Mouse (Mus musculus): ENCODE results near the gene Mindy4. TPM values are rescaled to one million over a fixed set of nuclear protein-coding genes. Genes with fewer than 3 reads are reported as not detected.

Gene Mindy4
- polyA plus RNA-seq (2015; fragmentation: Nextera tagmentation; extraction: Ambion mirVana) = 15.0 and 15.6 TPM in 2 replicates

GRCm38 (mm10) chr6:55202913-55203910 is at the start of gene Mindy4:
Gene Mindy4, plus strand, starts transcription at chr6:55203383.
- Histone ChIP-seq H3K4me2 (peak within 1 kb of the TSS; percentile 60), H3K4me3 (peak within 1 kb of the TSS; percentile 42), H3K9ac (peak within 1 kb of the TSS; percentile 57), H3K4me1 (peaks cover 26% of the 10 kb centered on the region), H3K27me3 (no peaks in the 10 kb centered on the region), H3K9me3 (replicated peaks) (no peaks in the 10 kb centered on the region), H3K36me3 (ENCODE audit: poor library complexity, severe bottlenecking) (no peaks in the 10 kb centered on the region), H3K27ac (peak within 1 kb of the TSS; percentile 83)
- ATAC-seq = peak; percentile 96
- WGBS = 3% methylated on average over 31 of the region's 33 CpGs

GRCm38 (mm10) chr6:55159256-55159655 is 43.9 kb upstream of the Mindy4 start:
- H3K4me1 ChIP-seq = 0 out of 2 replicates have a peak, but pooled peaks cover 6% of the 10 kb centered on the region
- no peak overlapping the region for H3K4me3 ChIP-seq
- no peak overlapping the region for H3K27ac ChIP-seq
- H3K9ac ChIP-seq = no peak overlapping the region
- H3K4me2 ChIP-seq = no peak overlapping the region
- H3K27me3 ChIP-seq = no peaks in the 10 kb centered on the region
- no peaks in the 10 kb centered on the region for H3K36me3 ChIP-seq (ENCODE audit: poor library complexity, severe bottlenecking)
- no peaks in the 10 kb centered on the region for H3K9me3 ChIP-seq (replicated peaks)
- 41% methylated on average over 1 of the region's 1 CpGs for WGBS
- no peak for ATAC-seq

GRCm38 (mm10) chr6:55161311-55161761 is 41.8 kb upstream of the Mindy4 start:
- ATAC-seq = no peak

GRCm38 (mm10) chr6:55163046-55163584 is 40.1 kb upstream of the Mindy4 start:
- no peaks in the 10 kb centered on the region for H3K9me3 ChIP-seq (replicated peaks)
- no peaks in the 10 kb centered on the region for H3K36me3 ChIP-seq (ENCODE audit: poor library complexity, severe bottlenecking)
- H3K4me3 ChIP-seq = no peak overlapping the region
- 60% methylated on average over 8 of the region's 8 CpGs for WGBS
- no peak for ATAC-seq
- H3K27ac ChIP-seq = no peak overlapping the region
- no peaks in the 10 kb centered on the region for H3K27me3 ChIP-seq
- H3K4me1 ChIP-seq = 0 out of 2 replicates have a peak, but pooled peaks cover 6% of the 10 kb centered on the region
- no peak overlapping the region for H3K4me2 ChIP-seq
- no peak overlapping the region for H3K9ac ChIP-seq

More at GRCm38 (mm10) chr6:55161311-55161761, 41.8 kb upstream of the Mindy4 start:
- Histone ChIP-seq H3K36me3 (ENCODE audit: poor library complexity, severe bottlenecking) (no peaks in the 10 kb centered on the region), H3K27ac (no peak overlapping the region), H3K9ac (no peak overlapping the region), H3K4me3 (no peak overlapping the region), H3K4me2 (no peak overlapping the region), H3K4me1 (0 out of 2 replicates have a peak, but pooled peaks cover 6% of the 10 kb centered on the region), H3K9me3 (replicated peaks) (no peaks in the 10 kb centered on the region), H3K27me3 (no peaks in the 10 kb centered on the region)
- 84% methylated on average over 5 of the region's 5 CpGs for WGBS

- 52% methylated on average over 7 of the region's 7 CpGs for WGBS
- Histone ChIP-seq H3K27ac (no peak overlapping the region), H3K4me3 (no peak overlapping the region), H3K9me3 (replicated peaks) (no peaks in the 10 kb centered on the region), H3K4me2 (no peak overlapping the region), H3K4me1 (no peaks in the 10 kb centered on the region), H3K36me3 (ENCODE audit: poor library complexity, severe bottlenecking) (no peaks in the 10 kb centered on the region), H3K27me3 (peaks cover 6% of the 10 kb centered on the region), H3K9ac (no peak overlapping the region)
- peak; percentile 68; the same call in 1 of the 2 replicates for ATAC-seq
These were observed 36.3 kb upstream of the Mindy4 start for GRCm38 (mm10) chr6:55166777-55167463.

GRCm38 (mm10) chr6:55169818-55170217 is 33.4 kb upstream of the Mindy4 start:
- no peaks in the 10 kb centered on the region for H3K36me3 ChIP-seq (ENCODE audit: poor library complexity, severe bottlenecking)
- no peak overlapping the region for H3K9ac ChIP-seq
- H3K4me3 ChIP-seq = no peak overlapping the region
- no peak for ATAC-seq
- no peaks in the 10 kb centered on the region for H3K4me1 ChIP-seq
- WGBS = 63% methylated on average over 5 of the region's 5 CpGs
- H3K9me3 ChIP-seq (replicated peaks) = no peaks in the 10 kb centered on the region
- H3K4me2 ChIP-seq = no peak overlapping the region
- H3K27ac ChIP-seq = no peak overlapping the region; the same call in 1 of the 2 replicates
- peaks cover 6% of the 10 kb centered on the region for H3K27me3 ChIP-seq

- H3K4me3 ChIP-seq = no peak overlapping the region
These were observed 31.5 kb upstream of the Mindy4 start for GRCm38 (mm10) chr6:55171638-55172037.

GRCm38 (mm10) chr6:55173171-55173570 is 30.0 kb upstream of the Mindy4 start:
- Histone ChIP-seq H3K27ac (no peak overlapping the region), H3K4me2 (no peak overlapping the region), H3K9me3 (replicated peaks) (no peaks in the 10 kb centered on the region), H3K36me3 (ENCODE audit: poor library complexity, severe bottlenecking) (no peaks in the 10 kb centered on the region), H3K4me1 (no peaks in the 10 kb centered on the region), H3K9ac (no peak overlapping the region), H3K4me3 (no peak overlapping the region), H3K27me3 (peaks cover 12% of the 10 kb centered on the region)
- 49% methylated on average over 10 of the region's 10 CpGs for WGBS
- no peak for ATAC-seq

More at GRCm38 (mm10) chr6:55171638-55172037, 31.5 kb upstream of the Mindy4 start:
- 58% methylated on average over 4 of the region's 4 CpGs for WGBS
- Histone ChIP-seq H3K4me2 (no peak overlapping the region), H3K9me3 (replicated peaks) (no peaks in the 10 kb centered on the region), H3K27me3 (peaks cover 8% of the 10 kb centered on the region), H3K27ac (no peak overlapping the region), H3K4me1 (no peaks in the 10 kb centered on the region), H3K36me3 (ENCODE audit: poor library complexity, severe bottlenecking) (no peaks in the 10 kb centered on the region), H3K9ac (no peak overlapping the region)
- ATAC-seq = no peak

- Histone ChIP-seq H3K27ac (no peak overlapping the region), H3K9ac (no peak overlapping the region), H3K36me3 (ENCODE audit: poor library complexity, severe bottlenecking) (no peaks in the 10 kb centered on the region), H3K4me2 (no peak overlapping the region), H3K27me3 (peaks cover 12% of the 10 kb centered on the region), H3K4me3 (no peak overlapping the region), H3K4me1 (no peaks in the 10 kb centered on the region), H3K9me3 (replicated peaks) (no peaks in the 10 kb centered on the region)
- no peak for ATAC-seq
- WGBS = 10% methylated on average over 3 of the region's 3 CpGs
These were observed 29.2 kb upstream of the Mindy4 start for GRCm38 (mm10) chr6:55173941-55174349.

- WGBS = 73% methylated on average over 1 of the region's 1 CpGs
These were observed 28.4 kb upstream of the Mindy4 start, which contains the start of gene Inmt for GRCm38 (mm10) chr6:55174741-55175181. Gene Inmt, minus strand, starts transcription at chr6:55175043.

GRCm38 (mm10) chr6:55175456-55175855 is 27.7 kb upstream of the Mindy4 start:
- no peak overlapping the region for H3K27ac ChIP-seq
- H3K27me3 ChIP-seq = peaks cover 12% of the 10 kb centered on the region
- no peak for ATAC-seq
- 48% methylated on average over 2 of the region's 2 CpGs for WGBS
- no peak overlapping the region for H3K4me3 ChIP-seq
- H3K4me1 ChIP-seq = no peaks in the 10 kb centered on the region
- H3K36me3 ChIP-seq (ENCODE audit: poor library complexity, severe bottlenecking) = no peaks in the 10 kb centered on the region
- H3K9me3 ChIP-seq (replicated peaks) = no peaks in the 10 kb centered on the region
- H3K9ac ChIP-seq = no peak overlapping the region
- H3K4me2 ChIP-seq = no peak overlapping the region

More at GRCm38 (mm10) chr6:55174741-55175181, 28.4 kb upstream of the Mindy4 start, which contains the start of gene Inmt:
- ATAC-seq = no peak
- no peaks in the 10 kb centered on the region for H3K36me3 ChIP-seq (ENCODE audit: poor library complexity, severe bottlenecking)
- no peak within 1 kb of the TSS for H3K27ac ChIP-seq
- peaks cover 12% of the 10 kb centered on the region for H3K27me3 ChIP-seq
- H3K4me2 ChIP-seq = no peak within 1 kb of the TSS
- H3K4me3 ChIP-seq = no peak within 1 kb of the TSS
- H3K4me1 ChIP-seq = no peaks in the 10 kb centered on the region
- H3K9me3 ChIP-seq (replicated peaks) = no peaks in the 10 kb centered on the region
- no peak within 1 kb of the TSS for H3K9ac ChIP-seq
